Mouse (Mus musculus): ENCODE measurements around the gene Hcfc1.

The Hcfc1 gene

GRCm38 (mm10) chrX:73966248-73967176, at the start of gene Hcfc1:
Gene Hcfc1 (minus strand): TSS chrX:73966357.
- DNase-seq (ENCODE audit: low read depth), result peak; percentile 92

DNA sequence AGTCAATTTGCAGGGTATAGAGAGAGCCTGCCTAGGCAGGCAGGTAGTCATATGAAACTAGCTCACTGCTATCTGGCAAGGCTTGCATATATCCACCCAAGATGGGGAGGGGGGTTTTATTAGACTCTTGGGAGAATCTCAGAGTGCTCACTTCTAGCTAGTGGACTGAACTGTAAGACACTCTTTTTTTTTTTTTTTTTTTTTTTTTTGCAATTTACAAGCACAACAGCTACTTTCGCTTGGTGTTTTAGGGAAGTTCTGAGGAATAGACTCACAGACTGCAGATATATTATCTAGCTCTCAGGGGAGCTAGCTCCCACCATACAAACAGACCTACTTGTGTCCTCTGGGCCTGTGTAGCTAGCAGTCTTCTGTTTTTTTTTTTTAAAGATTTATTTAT, 48.4 kb upstream of the Hcfc1 start:
- no peak for DNase-seq (ENCODE audit: low read depth)

- DNase-seq (ENCODE audit: low read depth), result no peak
Observed at GRCm38 (mm10) chrX:74008063-74008462, 41.9 kb upstream of the Hcfc1 start.

GRCm38 (mm10) chrX:74006401-74006800, 40.2 kb upstream of the Hcfc1 start:
- no peak for DNase-seq (ENCODE audit: low read depth)

GRCm38 (mm10) chrX:74003644-74004043, 37.5 kb upstream of the Hcfc1 start:
- no peak for DNase-seq (ENCODE audit: low read depth)

DNA sequence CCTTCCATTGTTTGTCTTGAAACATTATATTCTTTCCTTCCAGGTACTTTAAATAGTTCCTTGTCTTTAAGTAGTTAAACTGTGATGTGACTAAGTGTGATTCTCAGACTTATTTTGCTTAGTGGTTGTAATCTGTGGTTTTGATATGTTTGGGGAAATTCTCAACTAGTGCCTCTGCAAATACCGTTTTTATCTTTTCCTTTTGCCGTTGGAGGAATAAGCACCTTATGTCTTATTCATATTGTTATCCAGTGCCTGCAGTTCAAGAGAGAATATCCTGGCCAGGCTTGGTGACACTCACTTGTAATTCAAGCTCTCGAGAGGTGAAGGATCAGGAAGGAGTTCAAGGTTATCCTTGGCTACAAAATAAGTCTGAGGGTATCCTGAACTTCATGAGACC, 34.9 kb upstream of the Hcfc1 start:
- DNase-seq (ENCODE audit: low read depth), result peak; percentile 9

- DNase-seq (ENCODE audit: low read depth), result no peak
Observed at GRCm38 (mm10) chrX:73998911-73999869, 33.0 kb upstream of the Hcfc1 start.

DNA sequence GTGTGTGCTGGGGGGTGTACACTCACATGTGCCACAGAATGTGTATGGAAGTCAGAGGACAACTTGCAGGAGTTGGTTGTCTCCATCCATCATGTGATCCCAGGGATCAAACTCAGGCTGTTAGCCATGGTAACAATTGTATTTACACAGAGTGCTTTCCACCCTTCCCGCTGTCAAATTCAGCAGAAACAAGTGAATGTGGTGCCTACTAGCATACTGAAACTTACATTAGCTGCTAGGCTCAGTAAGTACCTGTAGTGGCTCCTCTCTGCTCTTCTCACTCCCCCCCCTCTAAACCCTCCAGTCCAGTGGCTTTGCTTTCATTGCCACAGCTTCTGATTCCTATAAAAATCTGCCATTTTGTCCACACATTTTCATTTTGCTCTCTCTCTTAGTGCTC, 11.6 kb upstream of the Hcfc1 start:
- no peak for DNase-seq (ENCODE audit: low read depth)

- DNase-seq (ENCODE audit: low read depth), result peak; percentile 31
Observed at GRCm38 (mm10) chrX:73976283-73976682, 10.1 kb upstream of the Hcfc1 start.

GRCm38 (mm10) chrX:73972774-73973173, 6.6 kb upstream of the Hcfc1 start:
- no peak for DNase-seq (ENCODE audit: low read depth)

GRCm38 (mm10) chrX:73970781-73971180, 4.6 kb upstream of the Hcfc1 start:
- no peak for DNase-seq (ENCODE audit: low read depth)

GRCm38 (mm10) chrX:73969729-73970128, 3.6 kb upstream of the Hcfc1 start:
- no peak for DNase-seq (ENCODE audit: low read depth)

DNA sequence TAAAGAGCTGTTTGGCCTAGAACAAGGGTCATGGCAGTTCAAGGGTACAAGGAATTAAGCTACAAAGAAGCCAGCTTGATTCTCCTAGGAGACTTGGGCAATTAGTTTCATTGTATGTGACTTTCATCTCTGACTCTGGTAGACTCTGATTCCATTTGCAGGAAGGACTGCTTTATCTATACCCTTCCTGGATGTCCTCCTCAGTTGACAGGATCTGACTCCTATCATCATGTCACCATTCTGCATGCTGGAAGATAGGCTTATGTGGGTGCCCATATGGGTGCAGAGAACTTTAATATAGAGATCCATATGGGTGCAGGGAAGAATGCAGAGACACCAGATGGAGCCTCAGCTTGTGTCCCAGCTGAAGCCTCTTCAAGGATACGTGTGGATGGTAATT, 3.0 kb upstream of the Hcfc1 start:
- DNase-seq (ENCODE audit: low read depth), result no peak

DNA sequence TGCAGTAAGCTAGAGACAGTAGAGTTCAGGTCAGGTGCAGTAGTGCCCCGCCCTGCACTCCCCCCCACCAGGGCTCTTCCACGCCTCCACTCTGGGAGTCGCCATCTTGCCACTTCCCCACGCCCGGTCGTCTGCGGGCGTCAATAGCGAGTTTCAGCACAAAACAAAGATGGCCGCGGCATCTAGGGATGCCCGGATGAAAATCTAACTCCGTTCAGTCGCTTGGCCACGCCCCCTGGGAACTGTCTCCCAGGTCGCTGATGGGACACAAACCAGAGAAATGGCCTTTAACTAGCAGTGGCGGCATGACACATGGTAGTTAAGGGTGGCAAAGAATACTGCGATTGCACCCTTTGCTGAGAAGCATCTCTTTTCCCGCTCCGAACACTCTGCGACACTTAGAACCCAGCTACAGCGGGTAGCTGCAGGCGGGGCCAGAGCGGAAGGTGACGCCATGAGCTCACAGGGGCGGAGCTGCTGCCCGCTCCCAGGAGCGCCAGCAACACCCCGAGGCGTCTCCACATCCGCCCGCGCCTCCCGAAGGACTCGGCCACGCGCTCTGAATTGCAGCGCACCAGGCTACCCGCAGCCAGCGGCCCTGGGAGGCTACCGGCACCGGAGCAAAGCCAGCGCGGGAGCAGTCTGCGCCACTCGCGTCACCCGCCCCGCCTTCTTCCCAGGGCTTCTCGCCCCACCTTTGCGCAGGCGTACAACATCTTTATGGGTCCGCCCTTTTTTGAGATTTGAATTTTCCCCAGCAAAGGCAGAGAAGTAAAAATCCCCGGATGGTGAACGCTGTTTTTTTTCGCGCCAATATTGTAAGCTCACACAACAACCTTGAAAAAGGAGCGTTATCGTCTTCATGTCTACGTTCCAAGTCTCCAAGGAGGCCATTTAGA, 1.3 kb upstream of the Hcfc1 start:
- DNase-seq (ENCODE audit: low read depth), result peak; percentile 94

DNA sequence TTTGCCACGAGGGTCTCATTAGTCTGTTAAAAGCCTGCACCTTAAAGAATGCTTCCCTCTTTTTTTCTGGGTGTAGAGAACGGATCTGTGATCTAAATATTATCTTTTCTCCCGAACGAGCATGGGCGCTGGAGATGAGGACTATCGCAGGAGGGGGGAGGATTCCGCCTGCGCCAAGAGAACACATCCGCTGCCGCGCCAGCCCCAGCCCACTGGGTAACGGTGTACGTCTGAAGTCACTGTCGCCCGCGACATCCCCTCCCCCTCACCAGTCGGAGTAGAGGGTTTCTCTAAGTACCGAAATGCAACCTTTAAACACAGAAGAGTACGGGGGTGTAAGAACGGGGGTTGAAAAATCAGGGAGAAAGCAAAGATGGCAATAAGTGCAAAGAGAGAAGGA, 850 bp downstream of the Hcfc1 start:
- peak; percentile 81 for DNase-seq (ENCODE audit: low read depth)

- peak; percentile 65 for DNase-seq (ENCODE audit: low read depth)
Observed at GRCm38 (mm10) chrX:73964363-73964762, 1.8 kb downstream of the Hcfc1 start.

DNA sequence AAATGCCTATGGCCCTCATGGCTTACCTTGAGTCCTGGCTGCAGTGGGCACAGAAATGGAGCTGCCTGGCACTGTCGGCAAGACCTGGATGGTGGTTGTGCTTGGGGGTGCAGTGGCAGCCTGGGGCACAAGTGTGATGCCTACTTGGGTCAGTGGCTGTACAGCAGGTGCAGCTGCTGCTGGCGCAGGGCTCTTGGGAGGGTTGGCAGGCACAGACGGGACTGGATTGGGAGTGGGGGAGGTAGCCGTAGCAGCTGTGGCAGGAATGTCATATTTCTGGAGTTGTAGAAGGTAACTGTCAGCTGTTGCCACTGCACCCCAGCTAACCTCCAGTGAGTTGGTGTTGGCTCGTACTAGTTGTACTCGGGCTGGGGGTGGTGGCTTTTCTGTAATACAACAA, 11.2 kb downstream of the Hcfc1 start:
- DNase-seq (ENCODE audit: low read depth), result no peak

DNA sequence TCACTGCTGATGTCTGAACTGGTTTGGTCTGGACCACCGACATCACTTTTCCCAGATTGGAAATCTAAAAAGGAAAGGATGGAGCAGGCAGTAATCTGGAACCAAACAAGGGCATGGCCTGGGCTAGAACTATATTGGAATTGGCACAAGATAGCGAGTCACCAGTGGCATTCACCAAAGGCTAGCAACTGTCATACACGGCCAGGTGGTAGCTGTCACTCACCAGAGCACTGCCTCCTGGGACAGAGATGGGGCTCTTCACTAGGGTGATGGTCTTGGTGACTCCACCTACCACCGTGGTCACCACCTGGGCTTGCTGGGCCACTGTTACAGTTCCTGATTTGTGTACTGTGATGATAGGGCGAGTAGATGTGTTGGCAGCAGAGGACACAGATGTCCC, 13.6 kb downstream of the Hcfc1 start:
- no peak for DNase-seq (ENCODE audit: low read depth)

DNA sequence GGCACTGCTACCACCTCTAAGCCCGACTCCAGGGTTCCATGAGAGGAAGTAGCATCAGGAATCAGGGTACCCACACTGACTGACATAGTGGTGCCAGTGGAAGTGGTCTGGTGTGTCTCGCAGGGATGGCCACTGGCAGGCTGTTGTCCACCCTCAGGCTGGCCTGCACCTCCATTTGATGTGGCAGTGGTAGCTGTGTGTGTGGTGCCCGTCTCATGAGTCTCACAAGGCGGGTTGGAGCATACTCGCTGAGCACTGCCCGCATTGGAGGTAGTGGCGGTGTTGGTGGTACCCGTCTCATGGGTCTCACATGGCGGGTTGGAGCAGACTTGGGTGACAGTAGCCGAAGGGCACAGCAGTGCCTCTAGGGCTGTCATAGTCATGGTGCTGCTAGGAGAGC, 16.8 kb downstream of the Hcfc1 start:
- DNase-seq (ENCODE audit: low read depth), result no peak

GRCm38 (mm10) chrX:73948647-73949046, 17.5 kb downstream of the Hcfc1 start:
- peak; percentile 87 for DNase-seq (ENCODE audit: low read depth)

- no peak for DNase-seq (ENCODE audit: low read depth)
Observed at GRCm38 (mm10) chrX:73946896-73947295, 19.3 kb downstream of the Hcfc1 start.

GRCm38 (mm10) chrX:73942294-73942693, 23.9 kb downstream of the Hcfc1 start:
- no peak for DNase-seq (ENCODE audit: low read depth)

Data from induced T-regulatory cell, adult 2 months (primary cell).